Mouse (Mus musculus) spleen, adult 2 months (tissue): ENCODE data around the gene Gm813. TPM values are rescaled to one million over a fixed set of nuclear protein-coding genes. Genes with fewer than 3 reads are reported as not detected.

ENCODE experiments used
- DNase-seq, 2 experiments: peaks; one replicate each; pipeline versions ENCODE4 v3.0.0 to v3.0.0-alpha.2; 2012 to 2021; ENCODE audit warnings: low spot score in 2 of 2, low read depth in 1 of 2
- H3K27ac ChIP-seq: fragments of 200-500 bp; 2 replicates; pipeline ENCODE4 v1.5.1; 2012; ENCODE audit warnings: low read length, inconsistent platforms; ENCODE audit not compliant: insufficient read depth
- H3K27me3 ChIP-seq: fragments of 200-500 bp; 2 replicates; pipeline ENCODE4 v1.6.1; 2012; ENCODE audit warnings: mild to moderate bottlenecking, moderate library complexity, low read length, inconsistent platforms; ENCODE audit not compliant: control insufficient read depth, insufficient read depth
- H3K36me3 ChIP-seq: fragments of 200-500 bp; 2 replicates; pipeline ENCODE4 v1.6.1; 2012; ENCODE audit warnings: mild to moderate bottlenecking, low read length, inconsistent platforms; ENCODE audit not compliant: control insufficient read depth, insufficient read depth
- H3K4me1 ChIP-seq: fragments of 200-500 bp; 2 replicates; pipeline ENCODE4 v1.6.1; 2011; ENCODE audit warnings: inconsistent platforms; ENCODE audit not compliant: control insufficient read depth, insufficient read depth, insufficient read length
- H3K4me3 ChIP-seq: fragments of 200-500 bp; 2 replicates; pipeline ENCODE4 v1.5.1; 2011; ENCODE audit warnings: mild to moderate bottlenecking, inconsistent platforms; ENCODE audit not compliant: insufficient read depth, insufficient read length; ENCODE audit errors: extremely low read depth
- CTCF ChIP-seq: fragments of 200-500 bp; IDR thresholded peaks from 2 replicates; pipeline ENCODE4 v1.5.1; 2011; ENCODE audit warnings: mild to moderate bottlenecking, inconsistent platforms; ENCODE audit not compliant: insufficient read depth, insufficient read length, insufficient replicate concordance; ENCODE audit errors: extremely low read depth
- POLR2A ChIP-seq: fragments of 200-500 bp; IDR thresholded peaks from 2 replicates; pipeline ENCODE4 v1.6.1; 2011; ENCODE audit warnings: low read depth, low read length, inconsistent platforms
- WGBS: fragments of 180-500 bp; shearing (Covaris S2); methylation state at CpG from one replicate; pipeline ENCODE4 v1.1.7; 2018; 5-methylcytosine and 5-hydroxymethylcytosine counted together
- polyA plus RNA-seq: library from polyadenylated mRNA; depleted of rRNA; stranded (reverse); fragments of >200 nt; gene quantifications from 2 replicates; pipeline ENCODE4 v1.2.3, GENCODE M21; 2012

Gene Gm813
- polyA plus RNA-seq, 1 experiment = not detected

DNA sequence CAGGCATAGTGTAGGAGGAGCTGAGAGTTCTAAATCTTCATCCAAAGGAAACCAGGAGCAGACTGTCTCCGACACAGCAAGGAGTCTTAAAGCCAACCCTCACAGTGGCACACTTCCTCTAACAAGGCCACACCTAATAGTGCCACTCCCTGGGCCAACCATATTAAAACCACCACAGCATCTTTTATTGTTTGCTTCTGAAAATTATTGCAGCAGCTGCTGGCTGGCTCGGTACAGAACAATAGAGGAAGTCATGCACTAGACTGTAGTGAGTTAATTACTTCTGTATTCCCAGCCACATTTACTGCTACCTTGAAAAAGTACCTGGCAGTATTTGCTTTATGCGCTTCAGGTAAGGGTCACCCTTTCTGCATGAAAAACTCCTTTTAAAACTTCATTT lies 3.8 kb downstream of the Gm813 start:
- Histone ChIP-seq H3K4me1 (no peaks in the 10 kb centered on the region), H3K27ac (no peak overlapping the region), H3K36me3 (no peaks in the 10 kb centered on the region), H3K4me3 (no peak overlapping the region), H3K27me3 (no peaks in the 10 kb centered on the region)
- no peak for TF ChIP-seq POLR2A
- TF ChIP-seq CTCF = no peak
- 38% methylated on average over 3 of the region's 3 CpGs for WGBS
- DNase-seq = no peak

DNA sequence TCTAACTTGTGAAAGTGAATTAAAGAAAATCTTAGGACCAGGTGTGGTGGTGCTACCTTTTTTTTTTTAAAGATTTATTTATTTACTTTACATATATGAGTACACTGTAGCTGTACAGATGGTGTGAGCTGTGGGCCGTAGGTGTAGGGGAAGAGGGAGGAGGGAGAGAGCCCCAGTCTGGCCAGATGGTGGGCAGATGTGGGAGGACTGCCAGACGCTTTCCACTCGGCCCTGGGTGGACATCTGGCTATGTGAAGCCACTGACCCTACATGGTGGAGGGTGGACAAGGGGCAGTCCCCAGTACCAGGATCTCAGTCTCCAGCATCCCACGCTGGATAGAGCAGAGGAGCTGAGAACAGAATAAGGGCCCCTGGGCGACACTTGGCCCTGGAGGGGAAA lies 9.7 kb downstream of the Gm813 start:
- no peak overlapping the region for H3K27ac ChIP-seq
- H3K4me3 ChIP-seq = no peak overlapping the region
- DNase-seq = no peak
- TF ChIP-seq CTCF (no peak), POLR2A (no peak)
- no peaks in the 10 kb centered on the region for H3K27me3 ChIP-seq
- H3K36me3 ChIP-seq = no peaks in the 10 kb centered on the region
- H3K4me1 ChIP-seq = no peaks in the 10 kb centered on the region
- WGBS = 82% methylated on average over 5 of the region's 5 CpGs

DNA sequence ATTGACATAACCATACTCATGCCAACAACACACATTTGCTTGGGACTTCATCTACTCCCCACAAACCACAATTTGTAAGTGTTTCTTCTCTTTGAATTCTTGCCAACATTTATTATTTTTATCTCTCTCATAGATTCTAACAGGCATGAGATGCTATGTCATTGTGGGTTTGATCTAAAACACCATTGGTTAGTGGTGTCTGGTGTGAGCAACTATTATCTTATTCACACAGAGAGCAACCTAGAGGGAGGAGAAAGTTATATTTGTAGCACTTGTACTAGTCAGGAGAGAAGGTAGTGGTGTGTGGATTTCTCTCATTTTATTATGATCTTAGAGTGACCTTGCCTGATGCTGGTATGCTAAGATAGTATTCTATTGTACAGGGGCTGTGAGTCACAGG lies 12.1 kb downstream of the Gm813 start:
- DNase-seq = no peak
- no peaks in the 10 kb centered on the region for H3K27me3 ChIP-seq
- no peak for TF ChIP-seq CTCF
- TF ChIP-seq POLR2A = no peak
- no peak overlapping the region for H3K27ac ChIP-seq
- no peaks in the 10 kb centered on the region for H3K36me3 ChIP-seq
- no peaks in the 10 kb centered on the region for H3K4me1 ChIP-seq
- H3K4me3 ChIP-seq = no peak overlapping the region

DNA sequence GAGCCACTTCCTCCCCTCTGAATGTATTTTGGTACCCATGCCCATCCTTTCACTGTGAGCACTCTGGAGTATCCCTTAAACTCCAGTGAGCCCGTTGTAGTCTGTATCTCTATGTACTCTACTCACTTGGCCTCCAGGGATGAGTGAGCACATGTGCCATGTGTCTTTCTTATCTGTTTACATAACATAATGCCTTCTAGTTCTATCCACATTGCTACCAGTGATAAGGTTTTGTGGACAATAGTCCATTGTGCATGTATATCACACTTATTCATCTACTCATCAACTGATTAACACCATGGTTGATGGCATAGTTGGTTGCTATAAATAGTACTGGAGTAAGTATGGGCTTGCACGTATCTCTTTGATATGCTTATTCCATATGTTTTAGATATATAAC lies 12.9 kb downstream of the Gm813 start:
- WGBS = 80% methylated on average over 2 of the region's 2 CpGs
- H3K4me1 ChIP-seq = no peaks in the 10 kb centered on the region
- no peak for DNase-seq
- TF ChIP-seq CTCF (no peak), POLR2A (no peak)
- H3K36me3 ChIP-seq = no peaks in the 10 kb centered on the region
- H3K4me3 ChIP-seq = no peak overlapping the region
- no peak overlapping the region for H3K27ac ChIP-seq
- no peaks in the 10 kb centered on the region for H3K27me3 ChIP-seq

DNA sequence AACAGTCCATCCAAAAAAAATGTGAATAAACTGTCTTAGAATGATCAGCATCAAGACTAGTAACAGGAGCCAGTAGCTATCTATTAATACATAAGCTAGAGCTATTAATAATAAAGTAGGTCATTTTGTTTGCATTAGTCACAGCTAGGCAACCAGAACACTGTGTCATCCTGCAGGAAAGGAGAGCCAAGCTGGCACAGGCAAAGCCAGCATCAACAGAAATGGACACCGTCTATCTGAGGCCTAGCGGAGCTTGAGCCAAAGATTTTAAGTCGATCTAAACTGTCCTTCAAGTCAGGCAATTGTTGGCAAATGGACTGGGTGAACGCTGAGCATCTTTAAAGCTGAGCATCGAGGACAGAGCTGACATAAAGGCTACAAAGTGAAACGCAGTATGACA lies 15.9 kb downstream of the Gm813 start:
- 94% methylated on average over 6 of the region's 6 CpGs for WGBS
- Histone ChIP-seq H3K36me3 (no peaks in the 10 kb centered on the region), H3K27me3 (no peaks in the 10 kb centered on the region), H3K27ac (no peak overlapping the region), H3K4me3 (no peak overlapping the region), H3K4me1 (no peaks in the 10 kb centered on the region)
- TF ChIP-seq CTCF = no peak
- no peak for TF ChIP-seq POLR2A
- DNase-seq = no peak

DNA sequence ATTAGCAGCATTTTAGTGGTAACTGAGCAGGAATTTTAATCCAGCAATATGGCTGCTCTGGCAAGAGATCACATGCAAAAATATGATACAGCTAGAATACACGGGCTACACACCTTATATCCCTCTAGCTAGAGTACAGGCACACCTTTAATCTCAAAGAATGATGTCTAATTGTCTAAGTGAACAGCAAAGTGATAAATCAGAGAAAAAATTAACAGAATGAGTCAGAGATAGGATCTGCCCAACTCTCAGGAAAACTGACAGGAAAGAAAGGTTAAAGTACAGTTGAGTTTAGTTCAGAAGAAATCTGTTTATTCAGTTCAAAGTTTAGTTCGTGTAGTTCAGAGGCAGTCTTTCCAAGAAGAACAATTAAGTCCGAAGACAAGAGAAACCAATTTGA lies 25.5 kb downstream of the Gm813 start:
- H3K4me1 ChIP-seq = no peaks in the 10 kb centered on the region
- no peak for DNase-seq
- no peaks in the 10 kb centered on the region for H3K36me3 ChIP-seq
- no peak overlapping the region for H3K4me3 ChIP-seq
- H3K27ac ChIP-seq = no peak overlapping the region
- no peak for TF ChIP-seq CTCF
- no peak for TF ChIP-seq POLR2A
- WGBS = 89% methylated on average over 3 of the region's 3 CpGs
- H3K27me3 ChIP-seq = no peaks in the 10 kb centered on the region

DNA sequence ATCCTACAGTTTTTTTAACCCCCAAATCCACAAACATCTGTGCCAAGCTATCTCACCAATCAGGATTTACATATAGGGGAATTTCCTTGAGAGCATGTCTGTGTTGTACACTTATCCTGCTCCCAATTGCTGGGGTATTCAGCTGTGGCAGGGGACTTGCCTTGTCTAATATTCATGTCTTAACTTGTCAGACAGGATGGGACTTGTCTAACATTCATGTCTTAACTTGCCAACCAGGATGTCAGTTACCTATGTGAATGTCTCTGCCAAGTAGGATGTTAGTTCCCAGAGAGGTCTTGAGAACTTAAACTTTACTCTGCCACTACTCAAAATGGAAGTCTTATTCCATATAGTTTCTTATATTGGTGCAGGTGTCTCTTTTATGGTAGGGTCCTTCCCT lies 27.3 kb downstream of the Gm813 start:
- DNase-seq = no peak
- H3K27me3 ChIP-seq = no peaks in the 10 kb centered on the region
- no peak overlapping the region for H3K4me3 ChIP-seq
- TF ChIP-seq POLR2A (no peak), CTCF (no peak)
- H3K27ac ChIP-seq = no peak overlapping the region
- H3K4me1 ChIP-seq = no peaks in the 10 kb centered on the region
- no peaks in the 10 kb centered on the region for H3K36me3 ChIP-seq
